Mouse (Mus musculus): ENCODE data around the gene Ccnl1. TPM values are rescaled to one million over a fixed set of nuclear protein-coding genes. Genes with fewer than 3 reads are reported as not detected.
A peak's percentile ranks its signal among the peaks of the same experiment; 100 is the strongest.

The Ccnl1 gene
- polyA plus RNA-seq, 1 experiment from 2014 or later = 129 TPM

- DNase-seq (peak; percentile 71), ATAC-seq (ENCODE audit: insufficient read depth) (peak; percentile 16)
- H3K27me3 ChIP-seq (ENCODE audit: insufficient read depth, low read length) = no peaks in the 10 kb centered on the region
- peaks cover 7% of the 10 kb centered on the region; the same call in 1 of the 2 replicates for H3K4me1 ChIP-seq (ENCODE audit: insufficient read depth)
- peak overlapping the region; percentile 100 for H3K27ac ChIP-seq (ENCODE audit: low read depth)
- peak overlapping the region; percentile 57 for H3K4me3 ChIP-seq (ENCODE audit: low read depth, low read length)
- peak overlapping the region; percentile 77 for H3K9ac ChIP-seq
- WGBS = 14% methylated on average over 8 of the region's 8 CpGs
- no peaks in the 10 kb centered on the region for H3K9me3 ChIP-seq (ENCODE audit: low read depth, low read length)
- peak overlapping the region; percentile 63 for H3K4me2 ChIP-seq
- H3K36me3 ChIP-seq (ENCODE audit: insufficient read depth) = no peaks in the 10 kb centered on the region
- TF ChIP-seq CTCF (IDR thresholded peaks at IDR 0.05; ENCODE audit: low read depth) = no peak
These were observed 15.6 kb upstream of the Ccnl1 start for GRCm38 (mm10) chr3:65973501-65974231.

GRCm38 (mm10) chr3:65969196-65969595 is 11.1 kb upstream of the Ccnl1 start:
- no peaks in the 10 kb centered on the region for H3K36me3 ChIP-seq (ENCODE audit: insufficient read depth)
- H3K9ac ChIP-seq = no peak overlapping the region
- H3K27ac ChIP-seq (ENCODE audit: low read depth) = no peak overlapping the region
- no peaks in the 10 kb centered on the region for H3K27me3 ChIP-seq (ENCODE audit: insufficient read depth, low read length)
- 88% methylated on average over 3 of the region's 3 CpGs for WGBS
- H3K4me3 ChIP-seq (ENCODE audit: low read depth, low read length) = no peak overlapping the region
- no peaks in the 10 kb centered on the region for H3K9me3 ChIP-seq (ENCODE audit: low read depth, low read length)
- ATAC-seq (ENCODE audit: insufficient read depth) = no peak
- TF ChIP-seq CTCF (IDR thresholded peaks at IDR 0.05; ENCODE audit: low read depth) = no peak
- no peak for DNase-seq
- H3K4me2 ChIP-seq = no peak overlapping the region
- H3K4me1 ChIP-seq (ENCODE audit: insufficient read depth) = 0 out of 2 replicates have a peak, but pooled peaks cover 3% of the 10 kb centered on the region

- DNase-seq (no peak), ATAC-seq (ENCODE audit: insufficient read depth) (no peak)
- WGBS = 86% methylated on average over 1 of the region's 1 CpGs
- Histone ChIP-seq H3K27ac (ENCODE audit: low read depth) (no peak overlapping the region), H3K4me1 (ENCODE audit: insufficient read depth) (no peaks in the 10 kb centered on the region), H3K4me2 (no peak overlapping the region), H3K27me3 (ENCODE audit: insufficient read depth, low read length) (no peaks in the 10 kb centered on the region), H3K9me3 (ENCODE audit: low read depth, low read length) (no peaks in the 10 kb centered on the region), H3K9ac (no peak overlapping the region), H3K36me3 (ENCODE audit: insufficient read depth) (no peaks in the 10 kb centered on the region), H3K4me3 (ENCODE audit: low read depth, low read length) (no peak overlapping the region)
- TF ChIP-seq CTCF (IDR thresholded peaks at IDR 0.05; ENCODE audit: low read depth) = no peak
These were observed 8.3 kb upstream of the Ccnl1 start for GRCm38 (mm10) chr3:65966360-65966759.

- no peak for DNase-seq
- Histone ChIP-seq H3K27me3 (ENCODE audit: insufficient read depth, low read length) (no peaks in the 10 kb centered on the region), H3K9ac (no peak overlapping the region), H3K27ac (ENCODE audit: low read depth) (no peak overlapping the region), H3K9me3 (ENCODE audit: low read depth, low read length) (no peaks in the 10 kb centered on the region), H3K4me2 (no peak overlapping the region), H3K4me1 (ENCODE audit: insufficient read depth) (peaks cover 6% of the 10 kb centered on the region), H3K36me3 (ENCODE audit: insufficient read depth) (no peaks in the 10 kb centered on the region), H3K4me3 (ENCODE audit: low read depth, low read length) (no peak overlapping the region)
- 48% methylated on average over 4 of the region's 4 CpGs for WGBS
- no peak for TF ChIP-seq CTCF (IDR thresholded peaks at IDR 0.05; ENCODE audit: low read depth)
- ATAC-seq (ENCODE audit: insufficient read depth) = no peak
These were observed 4.4 kb upstream of the Ccnl1 start for GRCm38 (mm10) chr3:65962270-65962930.

GRCm38 (mm10) chr3:65960291-65960945 is 2.4 kb upstream of the Ccnl1 start:
- peaks cover 16% of the 10 kb centered on the region for H3K4me1 ChIP-seq (ENCODE audit: insufficient read depth)
- H3K4me3 ChIP-seq (ENCODE audit: low read depth, low read length) = no peak overlapping the region
- no peak overlapping the region for H3K9ac ChIP-seq
- H3K9me3 ChIP-seq (ENCODE audit: low read depth, low read length) = no peaks in the 10 kb centered on the region
- ATAC-seq (ENCODE audit: insufficient read depth) = no peak
- TF ChIP-seq CTCF (IDR thresholded peaks at IDR 0.05; ENCODE audit: low read depth) = no peak
- no peak overlapping the region for H3K27ac ChIP-seq (ENCODE audit: low read depth)
- 92% methylated on average over 5 of the region's 5 CpGs for WGBS
- H3K4me2 ChIP-seq = no peak overlapping the region
- no peaks in the 10 kb centered on the region for H3K27me3 ChIP-seq (ENCODE audit: insufficient read depth, low read length)
- H3K36me3 ChIP-seq (ENCODE audit: insufficient read depth) = peaks cover 13% of the 10 kb centered on the region
- DNase-seq = no peak

GRCm38 (mm10) chr3:65959416-65960001 is 1.5 kb upstream of the Ccnl1 start:
- Histone ChIP-seq H3K4me2 (peak overlapping the region; percentile 84), H3K36me3 (ENCODE audit: insufficient read depth) (peaks cover 20% of the 10 kb centered on the region), H3K4me1 (ENCODE audit: insufficient read depth) (peaks cover 18% of the 10 kb centered on the region), H3K27me3 (ENCODE audit: insufficient read depth, low read length) (no peaks in the 10 kb centered on the region), H3K9ac (peak overlapping the region; percentile 99), H3K9me3 (ENCODE audit: low read depth, low read length) (no peaks in the 10 kb centered on the region), H3K4me3 (ENCODE audit: low read depth, low read length) (peak overlapping the region; percentile 98; the same call in 1 of the 2 replicates), H3K27ac (ENCODE audit: low read depth) (peak overlapping the region; percentile 30; the same call in 1 of the 2 replicates)
- no peak for DNase-seq
- TF ChIP-seq CTCF (IDR thresholded peaks at IDR 0.05; ENCODE audit: low read depth) = no peak
- 71% methylated on average over 3 of the region's 3 CpGs for WGBS
- no peak for ATAC-seq (ENCODE audit: insufficient read depth)

Data from lung, embryonic 14.5 days (tissue).